Mouse (Mus musculus) inflammation-experienced regulatory T-cells, adult 6 months (primary cell): ENCODE results near the gene Krtap1-3. TPM values are rescaled to one million over a fixed set of nuclear protein-coding genes. Genes with fewer than 3 reads are reported as not detected.
"Not testable (repeated sequence)": the region's sequence is repeated elsewhere in the genome, so short reads cannot be mapped to it uniquely, and the experiment has no call there.

ENCODE experiments used
- ATAC-seq: one replicate; pipeline ENCODE4 v1.8.0; 2017
- polyA plus RNA-seq, 3 experiments: library from polyadenylated mRNA; unstranded; fragments of 100-300 nt; shearing (Covaris generic); gene quantifications; one replicate each; pipeline ENCODE4 v1.2.1; 2017

The Krtap1-3 gene
- not detected for polyA plus RNA-seq

DNA sequence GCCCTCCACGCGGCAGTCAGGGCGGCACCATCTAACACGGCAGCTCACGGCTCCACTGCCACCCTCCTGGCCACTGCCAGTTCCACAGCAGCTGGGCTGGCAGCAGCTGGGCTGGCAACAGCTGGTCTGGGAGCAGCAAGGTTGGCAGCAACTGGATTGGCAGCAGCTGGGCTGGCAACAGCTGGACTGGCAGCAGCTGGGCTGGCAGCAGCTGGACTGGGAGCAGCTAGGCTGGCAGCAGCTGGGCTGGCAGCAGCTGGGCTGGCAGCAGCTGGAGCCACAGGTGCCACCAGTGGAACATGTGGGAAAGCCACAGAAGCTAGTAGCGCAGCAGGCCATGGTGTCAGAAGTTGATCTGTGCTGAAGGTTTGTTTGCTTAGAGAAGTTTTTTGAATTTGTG is at the start of gene Krtap1-3:
Gene Krtap1-3 (minus strand): TSS at position 359 of the 400 bp plus-strand sequence.
- no peak for ATAC-seq

DNA sequence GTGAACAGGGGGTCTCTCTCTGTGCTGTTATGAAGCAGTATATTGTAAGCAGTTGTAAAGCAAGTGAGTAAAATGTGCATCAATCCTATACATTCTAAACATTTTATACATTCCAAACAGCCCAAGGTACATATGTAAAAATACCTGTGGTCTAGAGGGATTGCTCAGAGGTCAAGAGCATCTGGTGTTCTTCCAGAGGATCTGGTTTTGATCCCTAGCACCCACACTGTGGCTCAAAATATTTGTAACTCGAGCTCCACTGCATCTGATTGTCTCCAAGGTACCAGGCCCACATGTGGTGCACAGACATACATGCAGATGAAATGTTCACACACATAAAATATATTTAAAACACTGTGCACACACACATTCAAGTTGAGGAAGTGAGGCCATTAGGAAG is 49.8 kb upstream of the Krtap1-3 start:
- ATAC-seq: no peak

GRCm38 (mm10) chr11:99637086-99637485 is 45.9 kb upstream of the Krtap1-3 start:
- no peak for ATAC-seq

- no peak for ATAC-seq
These were observed 43.6 kb upstream of the Krtap1-3 start, which contains the start of gene Krtap4-2 for GRCm38 (mm10) chr11:99634653-99635134. Krtap4-2 (minus strand) TSS chr11:99635084.

DNA sequence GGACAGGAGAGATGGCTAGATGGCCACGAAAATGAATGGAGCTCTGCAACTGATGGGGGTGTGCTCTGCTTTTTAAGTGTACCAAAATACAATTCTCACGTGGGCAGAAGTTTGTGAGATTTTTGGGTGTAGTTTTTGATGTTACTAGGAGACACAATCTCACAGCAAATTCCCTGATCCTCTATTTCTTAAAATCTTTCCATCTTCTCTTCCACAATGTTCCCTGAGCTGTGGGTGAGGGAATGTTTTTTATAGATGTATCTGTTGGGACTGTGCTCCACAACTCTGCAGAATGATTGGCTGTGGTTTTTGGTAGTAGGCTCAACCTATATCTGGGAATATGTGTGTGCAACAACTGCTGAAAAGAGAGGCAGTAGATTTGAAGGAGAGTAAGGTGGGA is 42.2 kb upstream of the Krtap1-3 start:
- ATAC-seq: no peak

- no peak for ATAC-seq
These were observed 39.8 kb upstream of the Krtap1-3 start for GRCm38 (mm10) chr11:99630890-99631289.

GRCm38 (mm10) chr11:99628138-99628537 is 37.0 kb upstream of the Krtap1-3 start, which contains the start of gene Krtap4-1:
Krtap4-1 (minus strand) TSS chr11:99628238.
- no peak for ATAC-seq

DNA sequence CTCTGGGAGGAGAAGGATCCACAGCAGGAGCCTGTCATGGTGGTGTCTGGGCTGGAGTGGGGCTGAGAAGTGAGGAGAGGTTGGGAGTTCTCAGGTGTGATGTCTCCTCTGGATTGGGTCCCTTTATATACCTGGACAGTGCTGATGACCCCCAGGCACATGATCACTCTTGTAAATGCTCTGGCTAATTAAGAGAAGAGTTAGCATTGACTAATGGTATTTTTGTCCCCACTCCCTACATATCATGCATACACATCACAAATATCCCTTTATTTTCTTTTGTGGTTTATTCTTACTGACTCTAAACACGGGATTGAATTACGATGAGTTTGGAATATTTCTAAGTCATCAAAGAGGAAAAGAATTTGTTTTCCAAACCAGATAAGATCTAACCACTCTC is 29.2 kb upstream of the Krtap1-3 start, which contains the start of gene Gm11562:
Gene Gm11562 (minus strand): TSS at position 101 of the 400 bp plus-strand sequence.
- no peak for ATAC-seq

DNA sequence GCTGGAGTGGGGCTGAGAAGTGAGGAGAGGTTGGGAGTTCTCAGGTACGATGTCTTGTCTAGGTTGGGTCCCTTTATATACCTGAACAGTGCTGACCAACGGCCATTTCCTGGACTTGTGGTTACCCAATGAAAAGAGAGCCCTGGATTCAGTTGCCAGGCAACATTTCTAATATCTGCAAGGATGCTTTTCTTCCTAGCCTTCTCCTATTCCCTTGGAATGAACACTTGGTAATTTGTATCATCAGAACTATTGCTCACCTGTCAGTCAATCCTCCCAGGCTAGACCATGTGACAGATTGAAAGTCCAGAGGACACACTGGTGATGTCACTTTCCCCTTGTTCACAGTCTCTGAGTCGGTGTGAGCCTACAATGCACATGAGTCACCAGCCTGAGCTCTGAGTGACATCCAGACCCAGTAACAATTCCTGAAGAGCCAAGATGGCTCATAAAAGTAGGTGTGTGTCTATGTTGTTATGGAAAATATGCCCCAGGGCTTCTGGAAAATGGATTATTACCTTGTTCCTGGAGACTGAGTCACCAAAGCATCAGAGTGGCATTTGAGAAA is 23.7 kb upstream of the Krtap1-3 start, which contains the start of gene Krtap2-4:
Gene Krtap2-4 (minus strand): TSS at position 51 of the 568 bp plus-strand sequence.
- no peak for ATAC-seq

GRCm38 (mm10) chr11:99610089-99610488 is 18.9 kb upstream of the Krtap1-3 start, which contains the start of gene Gm11937:
Gm11937 (minus strand) TSS chr11:99610189.
- ATAC-seq: not testable (repeated sequence)

- no peak for ATAC-seq
These were observed 18.0 kb upstream of the Krtap1-3 start for GRCm38 (mm10) chr11:99609126-99609525.

- ATAC-seq: not testable (repeated sequence)
These were observed 12.1 kb upstream of the Krtap1-3 start, which contains the start of gene Gm11938 for GRCm38 (mm10) chr11:99603208-99603607. Gm11938 (minus strand) TSS chr11:99603308.

DNA sequence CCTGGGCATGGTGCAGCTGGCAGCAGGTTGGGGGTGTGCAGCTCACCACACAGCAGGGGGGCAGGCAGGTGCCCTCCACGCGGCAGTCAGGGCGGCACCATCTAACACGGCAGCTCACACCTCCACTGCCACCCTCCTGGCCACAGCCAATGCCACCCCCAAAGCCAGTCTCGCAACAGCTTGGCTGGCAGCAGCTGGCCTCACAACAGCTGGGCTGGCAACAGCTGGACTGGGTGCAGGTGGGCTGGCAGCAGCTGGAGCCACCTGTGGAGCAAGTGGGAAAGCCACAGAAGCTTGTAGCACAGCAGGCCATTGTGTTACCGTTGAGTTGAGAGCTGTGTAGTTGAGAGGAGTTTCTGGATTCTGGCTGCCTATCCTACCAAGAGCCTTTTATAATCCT is 6.6 kb upstream of the Krtap1-3 start, which contains the start of gene Krtap9-3:
Gene Krtap9-3 (minus strand): TSS at position 364 of the 400 bp plus-strand sequence.
- not testable (repeated sequence) for ATAC-seq

GRCm38 (mm10) chr11:99585096-99585495 is 6.0 kb downstream of the Krtap1-3 start:
- no peak for ATAC-seq

GRCm38 (mm10) chr11:99583245-99583704 is 7.9 kb downstream of the Krtap1-3 start, which contains the start of gene Krtap1-4:
Krtap1-4 (minus strand) TSS chr11:99583654.
- ATAC-seq: no peak

- ATAC-seq: no peak
These were observed 9.6 kb downstream of the Krtap1-3 start for GRCm38 (mm10) chr11:99581564-99581963.

DNA sequence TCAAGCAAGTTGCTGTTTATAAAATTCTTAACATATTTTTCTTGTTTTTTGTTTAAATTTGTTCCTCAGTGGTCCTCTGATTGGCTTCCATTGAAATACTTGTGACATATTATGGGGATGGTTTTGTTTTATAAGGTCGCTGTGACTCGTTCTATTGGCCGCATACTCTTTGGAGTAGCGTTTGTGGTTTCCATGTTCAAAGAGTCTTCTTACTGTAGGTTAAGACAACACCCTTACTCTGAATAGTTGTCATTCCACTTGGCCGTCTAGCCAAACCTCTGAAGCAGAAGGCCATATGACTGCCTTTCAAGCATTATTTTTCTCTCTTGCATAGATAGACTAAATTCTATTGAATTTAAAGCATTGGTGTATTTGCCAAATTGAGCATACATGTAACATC is 10.1 kb downstream of the Krtap1-3 start:
- no peak for ATAC-seq

DNA sequence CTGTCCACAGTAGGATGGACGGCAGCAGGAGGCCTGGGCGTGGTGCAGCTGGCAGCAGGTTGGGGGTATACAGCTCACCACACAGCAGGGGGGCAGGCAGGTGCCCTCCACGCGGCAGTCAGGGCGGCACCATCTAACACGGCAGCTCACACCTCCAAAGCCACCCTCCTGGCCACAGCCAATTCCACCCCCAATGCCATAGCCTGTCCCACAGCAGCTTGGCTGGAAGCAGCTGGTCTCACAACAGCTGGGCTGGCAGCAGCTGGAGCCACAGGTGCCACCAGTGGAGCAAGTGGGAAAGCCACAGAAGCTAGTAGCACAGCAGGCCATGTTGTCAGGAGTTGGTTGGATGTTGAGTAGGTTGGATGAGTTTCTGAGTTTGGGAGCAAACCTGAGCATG is 10.5 kb downstream of the Krtap1-3 start, which contains the start of gene Krtap1-5:
Gene Krtap1-5 (minus strand): TSS at position 381 of the 400 bp plus-strand sequence.
- ATAC-seq: no peak

DNA sequence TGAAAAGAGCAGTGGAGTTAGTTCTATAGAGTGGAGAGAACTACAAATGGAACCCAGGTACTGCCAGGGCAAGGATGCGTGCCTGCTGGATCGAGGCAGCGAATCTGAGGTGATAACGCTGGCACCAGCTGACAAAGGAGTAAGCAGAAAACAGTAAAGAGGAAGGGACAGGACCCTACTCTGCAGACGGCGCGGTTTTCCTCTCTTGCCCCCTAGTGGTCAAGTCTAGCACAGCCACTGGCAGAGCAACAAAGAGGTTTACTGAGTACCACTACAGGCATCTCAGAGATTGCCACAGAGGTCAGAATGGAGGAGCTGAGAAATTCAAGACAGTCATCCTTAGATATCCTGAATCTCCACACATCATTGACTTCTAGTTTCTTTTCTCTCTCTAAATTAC is 17.0 kb downstream of the Krtap1-3 start:
- no peak for ATAC-seq

DNA sequence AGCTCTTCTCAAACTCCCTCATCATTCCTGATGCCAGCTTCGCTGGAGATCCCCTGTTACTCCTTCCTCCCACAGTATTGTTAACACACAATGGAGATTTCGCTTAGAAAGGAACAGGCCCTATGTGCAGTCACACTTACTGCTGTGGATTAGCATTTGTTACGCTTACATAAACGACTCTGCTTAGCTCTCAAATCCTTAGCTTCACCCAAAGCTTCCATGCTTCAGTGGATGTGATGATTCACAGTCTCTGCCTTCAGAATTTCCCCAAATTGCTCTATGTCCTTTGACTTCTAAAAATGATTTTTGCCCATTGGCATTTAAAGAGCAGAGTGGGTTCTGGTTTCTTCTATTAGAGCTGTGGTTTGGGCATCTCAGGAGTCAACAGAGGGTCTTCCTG is 18.0 kb downstream of the Krtap1-3 start:
- no peak for ATAC-seq

DNA sequence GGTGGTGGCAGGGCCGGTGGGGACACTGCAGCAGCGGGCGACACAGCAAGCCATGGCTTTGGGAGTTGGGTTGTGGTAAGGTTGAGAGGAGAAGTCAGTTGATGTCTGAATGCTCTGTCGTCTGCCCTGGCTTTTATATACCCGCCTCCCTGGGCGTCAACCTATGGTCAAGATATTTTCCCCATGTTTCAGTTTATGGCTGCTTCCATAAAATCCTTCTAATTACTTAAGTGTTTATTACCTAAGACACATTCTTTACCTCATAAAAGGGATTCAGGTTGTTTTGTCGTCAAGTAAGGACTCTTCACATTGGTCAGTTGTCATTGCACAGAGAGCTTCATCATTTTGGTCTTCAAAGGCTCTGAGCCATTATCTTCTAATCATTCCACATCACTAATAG is 24.6 kb downstream of the Krtap1-3 start, which contains the start of gene Krtap3-1:
Gene Krtap3-1 (minus strand): TSS at position 101 of the 400 bp plus-strand sequence.
- ATAC-seq: no peak

DNA sequence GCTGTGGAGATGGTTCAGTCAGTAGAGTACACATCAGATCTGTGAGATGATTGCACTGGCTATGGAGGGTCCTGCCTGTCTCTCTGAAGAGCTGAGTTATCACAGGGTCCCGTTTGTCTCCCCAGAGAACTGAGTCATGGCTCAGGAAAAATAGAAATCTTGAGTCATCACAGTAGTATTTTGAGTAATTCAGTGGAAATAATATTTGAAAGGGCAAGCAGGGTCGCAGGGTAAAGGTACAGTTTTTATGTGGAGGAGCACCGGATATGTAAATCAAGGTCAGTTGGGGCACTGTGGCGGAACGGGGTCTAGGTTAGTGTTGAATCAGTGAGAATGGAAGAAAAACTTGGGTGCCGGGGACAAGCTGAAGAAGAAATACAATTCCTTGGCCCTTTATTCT is 28.6 kb downstream of the Krtap1-3 start:
- no peak for ATAC-seq

DNA sequence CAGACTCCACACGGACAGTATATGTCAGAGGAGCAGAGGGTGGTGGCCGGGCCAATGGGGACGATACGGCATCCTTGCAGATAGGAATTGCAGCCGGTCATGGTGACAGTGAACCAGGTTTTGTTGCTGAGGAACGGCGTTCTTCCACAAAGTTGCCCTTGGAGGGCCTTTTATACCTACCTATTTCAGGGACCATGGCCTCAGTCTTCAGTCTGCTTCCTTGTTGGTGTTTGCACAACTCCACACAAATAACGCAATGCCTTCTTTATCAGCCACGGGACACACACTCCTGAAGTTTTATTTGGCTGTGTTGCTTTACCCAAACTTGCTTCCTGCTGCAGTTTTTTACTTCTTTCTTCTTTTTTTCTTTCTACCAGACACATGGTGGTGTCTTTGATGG is 31.8 kb downstream of the Krtap1-3 start, which contains the start of gene Gm11939:
Gene Gm11939 (minus strand): TSS at position 101 of the 400 bp plus-strand sequence.
- no peak for ATAC-seq
